Mouse (Mus musculus) lung, adult 18-20 months (tissue): ENCODE results near the gene Pskh1.

Source experiments
- DNase-seq, 2 experiments: peaks; one replicate each; pipeline ENCODE4 v3.0.0; 2022; ENCODE audit warnings: mixed read lengths in 2 of 2

The Pskh1 gene

GRCm38 (mm10) chr8:105959350-105959749 is 59.1 kb downstream of the Pskh1 start:
- peak; percentile 71 to 82 for DNase-seq

GRCm38 (mm10) chr8:105961101-105961500 is 60.9 kb downstream of the Pskh1 start:
- DNase-seq, result no peak

GRCm38 (mm10) chr8:105961536-105961935 is 61.3 kb downstream of the Pskh1 start:
- no peak for DNase-seq

DNA sequence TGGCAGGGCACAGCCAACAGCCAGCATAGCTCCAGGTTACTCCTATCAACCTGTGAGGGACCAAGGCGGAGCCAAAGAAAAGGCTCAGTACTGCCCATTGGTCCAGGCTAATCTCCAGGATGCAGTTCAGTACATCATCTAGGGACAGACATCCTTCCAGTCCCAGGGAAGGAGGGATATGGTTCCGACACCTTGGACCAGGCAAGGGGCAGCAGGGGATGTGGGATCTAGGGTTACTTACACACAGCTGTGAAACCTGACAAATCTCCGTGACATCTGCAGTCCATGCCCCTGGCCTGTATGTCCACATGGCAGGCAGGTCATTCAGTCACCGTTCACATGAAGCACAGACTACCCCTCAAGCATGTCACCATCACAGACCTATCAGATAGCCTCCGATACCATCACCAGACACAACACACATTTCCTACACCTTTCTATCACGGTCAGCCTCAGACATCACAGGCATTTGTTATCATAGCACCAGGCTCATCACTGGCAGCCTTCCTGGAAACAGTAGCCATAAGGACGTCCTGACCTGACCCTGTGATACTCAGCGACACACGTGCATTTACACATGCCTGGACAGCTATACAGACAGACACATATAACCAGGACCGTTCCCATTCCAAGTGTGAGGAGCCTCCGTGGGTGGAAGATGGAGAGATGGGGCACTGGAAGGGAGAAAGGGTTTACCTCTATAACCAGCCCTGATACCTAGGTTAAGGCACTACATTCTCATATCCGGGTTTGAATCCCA is 64.4 kb downstream of the Pskh1 start:
- DNase-seq, result no peak

- peak; percentile 58 to 63 for DNase-seq
These were observed 65.1 kb downstream of the Pskh1 start for GRCm38 (mm10) chr8:105965266-105965904.

GRCm38 (mm10) chr8:105965905-105966341 is 65.7 kb downstream of the Pskh1 start, which contains the start of gene Slc12a4:
Gene Slc12a4, minus strand, starts transcription at chr8:105966097.
- peak; percentile 82 to 88 for DNase-seq

DNA sequence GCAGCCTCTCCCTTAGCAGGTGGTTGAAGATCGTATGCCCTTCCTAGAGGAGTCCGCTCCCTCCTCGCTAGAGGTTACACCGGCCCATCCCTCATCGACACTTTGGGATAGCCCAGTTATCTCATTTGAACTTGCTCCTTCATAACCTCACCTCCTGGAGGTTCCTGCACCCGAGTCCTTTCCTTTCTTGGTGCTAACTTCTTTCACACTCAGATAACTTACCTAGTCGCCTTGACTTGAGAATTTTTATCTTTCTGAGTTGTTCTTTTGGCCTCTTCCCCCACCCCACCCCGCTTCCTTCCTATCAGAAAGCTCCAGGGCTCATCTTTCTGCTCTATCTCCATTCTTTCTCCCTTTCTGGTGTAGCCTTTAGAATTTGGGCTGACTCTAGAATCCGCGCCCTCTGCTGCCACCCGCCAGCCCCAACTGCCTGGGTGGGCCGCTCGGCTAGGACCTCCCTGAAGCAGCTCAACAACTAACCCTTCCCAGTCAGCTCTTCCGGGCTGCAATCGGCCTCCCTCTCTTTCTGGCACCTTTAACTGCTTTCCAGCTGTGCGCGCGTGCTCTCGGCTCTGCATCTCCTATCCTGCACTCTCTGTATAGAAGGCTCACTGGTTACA is 66.6 kb downstream of the Pskh1 start:
- DNase-seq, result peak in 1 of 2 experiments; percentile 38

DNA sequence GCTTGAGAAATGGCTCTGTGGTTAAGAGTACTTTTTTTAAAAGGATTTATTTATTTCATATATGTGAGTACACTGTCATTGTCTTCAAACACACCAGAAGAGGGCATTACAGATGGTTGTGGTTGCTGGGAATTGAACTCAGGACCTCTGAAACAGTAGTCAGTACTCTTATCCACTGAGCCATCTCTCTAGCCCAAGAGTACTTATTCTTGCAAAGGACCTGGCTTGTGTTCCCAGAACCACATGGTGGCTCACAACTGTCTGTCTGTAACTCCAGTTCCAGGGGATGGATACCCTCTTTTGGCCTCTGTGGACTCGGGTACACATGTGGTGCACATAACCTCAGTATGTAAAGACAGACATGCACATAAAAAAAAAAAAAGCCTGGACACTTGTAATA is 69.1 kb downstream of the Pskh1 start:
- no peak for DNase-seq

- no peak for DNase-seq
These were observed 70.9 kb downstream of the Pskh1 start for GRCm38 (mm10) chr8:105971019-105971720.

DNA sequence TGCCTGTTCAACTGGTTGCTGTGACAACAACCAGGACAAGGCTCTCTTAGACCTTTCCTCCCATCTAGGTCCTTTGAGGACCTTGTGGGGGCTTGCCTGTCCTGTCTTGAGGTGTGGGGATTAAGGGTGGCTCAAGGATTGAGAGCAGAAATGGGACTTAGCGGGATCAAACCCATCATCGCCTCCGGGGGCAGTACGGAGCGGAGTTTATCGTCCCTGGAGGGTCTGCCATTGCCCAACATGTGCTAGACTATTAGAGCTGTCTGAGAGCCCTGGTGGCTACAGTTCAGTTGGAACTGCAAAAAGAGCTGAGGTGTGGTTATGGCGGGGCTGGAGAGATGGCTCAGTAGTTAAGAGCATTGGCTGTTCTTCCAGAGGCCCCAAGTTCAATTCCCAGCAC is 75.1 kb downstream of the Pskh1 start:
- no peak for DNase-seq

DNA sequence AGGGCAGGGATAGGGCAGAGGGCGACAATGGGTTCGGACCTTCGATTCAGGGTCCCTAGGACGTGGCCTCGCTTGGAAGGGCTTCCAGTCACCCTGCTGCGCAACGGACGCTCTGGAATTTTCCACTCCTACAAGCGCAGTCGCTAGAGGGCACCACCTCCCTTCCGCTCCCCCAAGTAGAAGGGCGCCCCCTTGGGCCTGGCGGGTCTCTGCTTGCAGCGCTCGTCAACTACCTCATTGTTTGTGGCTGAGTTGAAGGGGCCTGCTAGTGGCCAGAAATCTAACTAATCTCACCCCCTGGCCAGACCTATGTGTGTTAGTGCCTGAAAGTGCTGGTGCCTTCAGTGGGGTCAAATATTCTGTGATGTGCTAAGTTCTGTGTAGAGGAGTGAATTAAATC is 79.1 kb downstream of the Pskh1 start, which contains the start of gene Dpep3:
Dpep3 (minus strand) TSS at position 105 of the 400 bp plus-strand sequence.
- no peak for DNase-seq

- no peak for DNase-seq
These were observed 80.9 kb downstream of the Pskh1 start for GRCm38 (mm10) chr8:105981146-105981545.
